Mouse (Mus musculus): ENCODE data around the gene Mfsd14a.

GRCm38 (mm10) chr3:116634853-116635252 is 27.6 kb downstream of the Mfsd14a start:
- TF ChIP-seq CTCF (IDR thresholded peaks at IDR 0.05; ENCODE audit: extremely low read depth, insufficient read depth, insufficient read length, insufficient replicate concordance) (no peak), POLR2A (IDR thresholded peaks at IDR 0.05; ENCODE audit: low read depth, low read length) (no peak)
